Mouse (Mus musculus): ENCODE measurements at regions not wholly inside any gene's neighbourhood (a gene's known extent, or its start where the extent isn't known, plus 50 kb on each side); places are given as distances from the start of the nearest gene placed in this dataset.

GRCm38 (mm10) chr1:143464863-143465262 lies 175.6 kb upstream of the B3galt2 start:
- 70% methylated on average over 2 of the region's 2 CpGs for WGBS
- Histone ChIP-seq H3K36me3 (no peaks in the 10 kb centered on the region), H3K4me3 (no peak overlapping the region), H3K4me1 (replicated peaks) (no peaks in the 10 kb centered on the region), H3K27me3 (ENCODE audit: insufficient read depth, poor library complexity, severe bottlenecking) (no peaks in the 10 kb centered on the region), H3K27ac (no peak overlapping the region), H3K9me3 (no peaks in the 10 kb centered on the region)
- DNase-seq (ENCODE audit: low spot score): no peak

GRCm38 (mm10) chr1:143466092-143466491 lies 174.4 kb upstream of the B3galt2 start:
- WGBS: 82% methylated on average over 3 of the region's 3 CpGs
- no peaks in the 10 kb centered on the region for H3K4me1 ChIP-seq (replicated peaks)
- no peaks in the 10 kb centered on the region for H3K9me3 ChIP-seq
- no peaks in the 10 kb centered on the region for H3K36me3 ChIP-seq
- H3K4me3 ChIP-seq: no peak overlapping the region
- H3K27me3 ChIP-seq (ENCODE audit: insufficient read depth, poor library complexity, severe bottlenecking): no peaks in the 10 kb centered on the region
- no peak for DNase-seq (ENCODE audit: low spot score)
- H3K27ac ChIP-seq: no peak overlapping the region

GRCm38 (mm10) chr1:143475329-143475728 lies 165.1 kb upstream of the B3galt2 start:
- no peaks in the 10 kb centered on the region for H3K36me3 ChIP-seq
- DNase-seq (ENCODE audit: low spot score): no peak

DNA sequence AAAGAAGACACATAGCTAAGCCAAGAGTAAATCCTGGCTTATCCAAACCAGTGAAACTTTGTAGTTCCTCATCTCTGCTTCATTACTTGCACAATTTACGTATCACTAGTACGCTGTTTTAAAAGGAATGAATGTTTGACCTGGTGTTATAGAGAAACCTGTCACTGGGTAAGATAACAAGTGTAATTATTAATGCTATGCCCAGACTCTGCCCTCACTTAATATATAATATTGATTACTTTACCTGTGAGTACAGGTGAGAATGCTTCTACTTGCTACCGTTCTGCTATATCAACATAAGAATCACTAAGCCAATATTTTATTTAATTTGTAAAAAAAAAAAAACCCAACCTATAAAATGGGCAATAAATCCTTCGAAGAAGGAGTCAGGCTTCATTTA lies 157.1 kb upstream of the B3galt2 start:
- Histone ChIP-seq H3K27ac (no peak overlapping the region), H3K9me3 (no peaks in the 10 kb centered on the region), H3K4me1 (replicated peaks) (no peaks in the 10 kb centered on the region), H3K27me3 (ENCODE audit: insufficient read depth, poor library complexity, severe bottlenecking) (no peaks in the 10 kb centered on the region), H3K4me3 (no peak overlapping the region), H3K36me3 (no peaks in the 10 kb centered on the region)
- WGBS: 94% methylated on average over 4 of the region's 4 CpGs
- no peak for DNase-seq (ENCODE audit: low spot score)

More at GRCm38 (mm10) chr1:143475329-143475728, 165.1 kb upstream of the B3galt2 start:
- H3K4me1 ChIP-seq (replicated peaks): no peaks in the 10 kb centered on the region
- H3K9me3 ChIP-seq: no peaks in the 10 kb centered on the region
- H3K4me3 ChIP-seq: no peak overlapping the region
- 95% methylated on average over 2 of the region's 2 CpGs for WGBS
- H3K27ac ChIP-seq: no peak overlapping the region
- no peaks in the 10 kb centered on the region for H3K27me3 ChIP-seq (ENCODE audit: insufficient read depth, poor library complexity, severe bottlenecking)

GRCm38 (mm10) chr1:143484936-143485335 lies 155.5 kb upstream of the B3galt2 start:
- H3K4me3 ChIP-seq: no peak overlapping the region
- H3K27me3 ChIP-seq (ENCODE audit: insufficient read depth, poor library complexity, severe bottlenecking): no peaks in the 10 kb centered on the region
- H3K27ac ChIP-seq: no peak overlapping the region
- DNase-seq (ENCODE audit: low spot score): no peak
- H3K4me1 ChIP-seq (replicated peaks): no peaks in the 10 kb centered on the region
- no peaks in the 10 kb centered on the region for H3K9me3 ChIP-seq
- no peaks in the 10 kb centered on the region for H3K36me3 ChIP-seq
- 91% methylated on average over 1 of the region's 1 CpGs for WGBS

DNA sequence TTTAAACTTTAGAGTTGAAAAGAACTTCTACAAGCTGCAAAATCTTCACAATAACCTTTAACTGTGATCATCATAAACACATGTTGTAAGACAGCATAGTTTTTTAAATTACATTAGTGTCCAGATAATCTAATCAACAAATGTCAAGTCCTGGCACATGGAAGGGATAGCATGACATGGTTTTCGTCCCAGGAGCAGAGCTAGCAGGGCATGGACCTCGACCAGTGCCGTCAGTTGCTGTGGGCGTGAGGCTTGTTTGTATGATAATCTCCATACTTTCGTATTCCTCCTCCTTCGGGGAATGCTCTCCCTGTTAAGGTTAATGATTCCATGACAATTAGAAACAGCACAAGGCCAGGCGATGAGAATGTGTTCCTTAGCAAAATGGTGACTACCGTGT lies 143.4 kb upstream of the B3galt2 start:
- Histone ChIP-seq H3K27me3 (ENCODE audit: insufficient read depth, poor library complexity, severe bottlenecking) (no peaks in the 10 kb centered on the region), H3K36me3 (no peaks in the 10 kb centered on the region), H3K9me3 (no peaks in the 10 kb centered on the region), H3K4me1 (replicated peaks) (no peaks in the 10 kb centered on the region), H3K27ac (no peak overlapping the region), H3K4me3 (no peak overlapping the region)
- WGBS: 83% methylated on average over 8 of the region's 8 CpGs
- no peak for DNase-seq (ENCODE audit: low spot score)

DNA sequence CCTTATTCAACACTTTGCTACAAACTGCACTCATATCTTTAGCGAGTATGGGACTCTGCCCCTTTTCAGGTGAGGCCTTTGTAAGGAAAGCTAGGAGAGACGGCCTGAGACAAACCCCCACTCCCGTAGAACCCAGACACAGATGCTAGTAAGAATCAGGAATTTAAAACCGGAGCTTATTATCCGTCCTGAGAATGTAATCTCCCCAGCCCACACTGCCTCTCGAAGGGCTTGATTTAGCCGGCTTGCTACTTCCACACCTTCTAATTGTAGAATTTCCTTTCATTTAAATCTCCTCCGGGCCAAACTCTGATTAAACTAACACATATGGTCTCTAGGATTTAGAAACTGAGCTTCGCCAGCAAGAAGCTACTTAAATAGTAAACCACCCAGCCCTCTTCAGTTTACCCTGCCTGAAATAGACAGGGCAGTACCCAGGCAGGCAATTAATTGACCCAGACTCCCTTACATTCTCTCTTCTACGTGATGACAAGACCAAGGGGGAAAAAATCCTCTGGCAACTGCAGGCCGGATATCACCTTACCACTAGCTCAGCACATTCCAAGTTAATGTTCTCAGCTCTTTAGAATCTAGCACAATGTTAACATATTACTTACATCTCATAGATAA lies 136.9 kb upstream of the B3galt2 start:
- H3K4me1 ChIP-seq (replicated peaks): 0 out of 2 replicates have a peak, but pooled peaks cover 4% of the 10 kb centered on the region
- no peaks in the 10 kb centered on the region for H3K9me3 ChIP-seq
- H3K36me3 ChIP-seq: no peaks in the 10 kb centered on the region
- H3K27me3 ChIP-seq (ENCODE audit: insufficient read depth, poor library complexity, severe bottlenecking): no peaks in the 10 kb centered on the region
- H3K27ac ChIP-seq: peak overlapping the region; percentile 16
- 67% methylated on average over 11 of the region's 11 CpGs for WGBS
- DNase-seq (ENCODE audit: low spot score): no peak
- no peak overlapping the region for H3K4me3 ChIP-seq

DNA sequence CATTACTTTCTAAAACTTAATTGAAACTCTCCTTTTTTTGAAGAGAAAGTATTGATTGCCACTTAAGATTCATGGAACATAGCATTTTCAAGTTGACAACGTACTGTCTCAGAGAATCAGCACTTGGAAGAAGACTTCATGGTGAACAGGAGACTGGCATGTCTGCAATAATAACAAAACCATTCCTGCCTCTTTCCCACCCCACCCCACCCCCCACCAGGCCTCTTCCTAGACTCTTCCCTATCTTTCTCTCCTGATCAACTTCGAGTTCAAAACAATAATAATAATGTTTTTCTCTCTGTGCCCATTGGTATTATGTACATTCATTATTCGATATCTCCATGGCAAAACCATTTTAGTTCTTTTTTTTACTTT lies 136.4 kb upstream of the B3galt2 start:
- no peak for DNase-seq (ENCODE audit: low spot score)
- H3K9me3 ChIP-seq: no peaks in the 10 kb centered on the region
- H3K4me1 ChIP-seq (replicated peaks): 0 out of 2 replicates have a peak, but pooled peaks cover 4% of the 10 kb centered on the region
- WGBS: 76% methylated on average over 3 of the region's 3 CpGs
- no peak overlapping the region for H3K4me3 ChIP-seq
- H3K36me3 ChIP-seq: no peaks in the 10 kb centered on the region
- no peak overlapping the region for H3K27ac ChIP-seq
- H3K27me3 ChIP-seq (ENCODE audit: insufficient read depth, poor library complexity, severe bottlenecking): no peaks in the 10 kb centered on the region

- no peaks in the 10 kb centered on the region for H3K9me3 ChIP-seq
- DNase-seq (ENCODE audit: low spot score): no peak
- WGBS: 95% methylated on average over 1 of the region's 1 CpGs
- H3K4me3 ChIP-seq: no peak overlapping the region
- H3K36me3 ChIP-seq: no peaks in the 10 kb centered on the region
- H3K27ac ChIP-seq: no peak overlapping the region
- H3K27me3 ChIP-seq (ENCODE audit: insufficient read depth, poor library complexity, severe bottlenecking): no peaks in the 10 kb centered on the region
- 0 out of 2 replicates have a peak, but pooled peaks cover 4% of the 10 kb centered on the region for H3K4me1 ChIP-seq (replicated peaks)
These were observed 135.1 kb upstream of the B3galt2 start for GRCm38 (mm10) chr1:143505318-143505717.

GRCm38 (mm10) chr1:143523831-143524521 lies 116.5 kb upstream of the B3galt2 start:
- 85% methylated on average over 6 of the region's 6 CpGs for WGBS
- Histone ChIP-seq H3K27me3 (ENCODE audit: insufficient read depth, poor library complexity, severe bottlenecking) (no peaks in the 10 kb centered on the region), H3K4me1 (replicated peaks) (no peaks in the 10 kb centered on the region), H3K36me3 (no peaks in the 10 kb centered on the region), H3K4me3 (no peak overlapping the region), H3K27ac (no peak overlapping the region), H3K9me3 (no peaks in the 10 kb centered on the region)
- DNase-seq (ENCODE audit: low spot score): no peak

DNA sequence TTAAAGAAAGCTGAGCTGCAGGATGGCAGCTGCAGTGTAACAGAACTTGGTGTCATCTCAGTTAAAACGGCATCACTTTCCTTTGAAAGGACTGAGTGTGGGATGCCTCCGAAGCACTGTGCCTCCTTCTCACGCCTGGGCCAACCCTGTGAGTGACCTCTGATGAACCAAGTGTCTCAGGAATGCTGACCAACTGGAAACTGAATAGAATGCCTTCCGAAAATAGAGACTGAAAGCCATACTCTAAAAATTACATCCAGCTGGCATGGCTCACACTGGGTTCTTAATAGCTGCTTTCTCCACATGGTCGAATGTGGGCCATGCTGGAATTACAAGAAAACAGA lies 116.0 kb upstream of the B3galt2 start:
- H3K27me3 ChIP-seq (ENCODE audit: insufficient read depth, poor library complexity, severe bottlenecking): no peaks in the 10 kb centered on the region
- 64% methylated on average over 5 of the region's 5 CpGs for WGBS
- H3K36me3 ChIP-seq: no peaks in the 10 kb centered on the region
- no peak overlapping the region for H3K4me3 ChIP-seq
- no peaks in the 10 kb centered on the region for H3K9me3 ChIP-seq
- H3K4me1 ChIP-seq (replicated peaks): no peaks in the 10 kb centered on the region
- no peak overlapping the region for H3K27ac ChIP-seq
- no peak for DNase-seq (ENCODE audit: low spot score)

DNA sequence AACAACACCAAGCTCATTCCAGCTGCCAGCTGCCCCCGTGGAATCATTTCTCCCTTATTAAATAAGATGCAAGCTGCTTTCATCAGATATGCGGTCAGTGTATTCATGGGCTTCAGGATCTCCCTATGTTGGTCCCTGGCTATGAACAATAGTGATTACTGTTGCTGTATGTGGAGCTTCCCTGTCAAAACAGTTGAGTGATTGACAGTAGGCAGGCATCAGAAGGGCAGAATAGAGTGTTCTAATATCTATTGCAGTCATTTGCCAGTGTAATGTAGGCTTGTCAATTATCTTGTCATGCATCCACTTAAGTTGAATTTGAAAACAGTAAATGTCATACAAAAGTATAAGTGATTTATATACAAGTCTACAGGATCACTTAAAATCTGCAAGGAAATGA lies 100.2 kb upstream of the B3galt2 start:
- H3K4me1 ChIP-seq (replicated peaks): 0 out of 2 replicates have a peak, but pooled peaks cover 4% of the 10 kb centered on the region
- no peak overlapping the region for H3K27ac ChIP-seq

GRCm38 (mm10) chr1:143540701-143541100 lies 99.8 kb upstream of the B3galt2 start:
- WGBS: 44% methylated on average over 3 of the region's 3 CpGs
- Histone ChIP-seq H3K4me3 (no peak overlapping the region), H3K27ac (no peak overlapping the region), H3K9me3 (no peaks in the 10 kb centered on the region), H3K4me1 (replicated peaks) (0 out of 2 replicates have a peak, but pooled peaks cover 4% of the 10 kb centered on the region), H3K27me3 (ENCODE audit: insufficient read depth, poor library complexity, severe bottlenecking) (no peaks in the 10 kb centered on the region), H3K36me3 (no peaks in the 10 kb centered on the region)
- DNase-seq (ENCODE audit: low spot score): no peak

More for the DNA sequence above, 100.2 kb upstream of the B3galt2 start:
- Histone ChIP-seq H3K4me3 (no peak overlapping the region), H3K9me3 (no peaks in the 10 kb centered on the region), H3K36me3 (no peaks in the 10 kb centered on the region), H3K27me3 (ENCODE audit: insufficient read depth, poor library complexity, severe bottlenecking) (no peaks in the 10 kb centered on the region)
- no peak for DNase-seq (ENCODE audit: low spot score)
- WGBS: 76% methylated on average over 2 of the region's 2 CpGs
